7 mouse cellular contexts compared by ENCODE assay signal in genomic region chr5:105399631-105400423, GRCm38 (mm10). TPM values are rescaled to one million over a fixed set of nuclear protein-coding genes. Genes with fewer than 3 reads are reported as not detected.
DNase-seq lines count a peak whose midpoint lies in the region; ATAC-seq and TF ChIP-seq lines count a peak whose summit lies in the region.

No protein-coding gene starts in this region.

- no peak for TF ChIP-seq POLR2A in cortical plate, adult 2 months (IDR thresholded peaks at IDR 0.05; ENCODE audit: extremely low read depth, insufficient read depth, low read length)

- peak; percentile 62 for DNase-seq in gastrocnemius, adult 2 months
- peak; percentile 41 for DNase-seq in hindlimb bud, embryonic 11.5 days (ENCODE audit: extremely low spot score, low read depth, low spot score)
- DNase-seq in left cerebral cortex, adult 18-20 months (ENCODE audit: low spot score in 2 of 2) = peak; percentile 78 to 82
- peak; percentile 90 for DNase-seq in lung, postnatal 36 days
- DNase-seq in right cerebral cortex, postnatal 14 days = peak; percentile 66

- H3K27ac ChIP-seq in cortical plate, adult 2 months (ENCODE audit: insufficient read depth, low read length) = peak overlapping the region; percentile 43; the same call in 1 of the 2 replicates
- H3K27ac ChIP-seq in gastrocnemius, adult 2 months = peak overlapping the region; percentile 71

- H3K4me1 ChIP-seq in cortical plate, adult 2 months (ENCODE audit: control insufficient read depth, insufficient read depth, low read length) = no peaks in the 10 kb centered on the region

- TF ChIP-seq CTCF in cortical plate, adult 2 months (IDR thresholded peaks at IDR 0.05; ENCODE audit: extremely low read depth, insufficient read depth, low read length) = peak; percentile 45; the same call in 1 of the 2 replicates
- peak; percentile 93; the same call in 1 of the 2 replicates for TF ChIP-seq CTCF in gastrocnemius, adult 2 months (IDR thresholded peaks at IDR 0.05)

- peak overlapping the region; percentile 27 for H3K4me3 ChIP-seq in cortical plate, adult 2 months (ENCODE audit: insufficient read depth, low read length)
- H3K4me3 ChIP-seq in gastrocnemius, adult 2 months = peak overlapping the region; percentile 64

- intact Hi-C loops in gastrocnemius, adult 2 months (cut with DNase I) = no loop called here

- ATAC-seq in activated CD4-positive, CD25-positive, alpha-beta regulatory T cell, adult 4 months = peak; percentile 84

RNA-seq across cellular contexts. Expression of gene Lrrc8b, which starts 15.7 kb away (rescaled TPM):
- polyA plus RNA-seq in activated CD4-positive, CD25-positive, alpha-beta regulatory T cell, adult 4 months (2017; shearing (Covaris generic)) = 1 to 10 TPM; 1.6 to 2.3 TPM
- polyA plus RNA-seq in cortical plate, adult 2 months (2012; rRNA removed) = 57.0 and 58.2 TPM in 2 replicates
- total RNA-seq in gastrocnemius, adult 2 months (2021) = 1 to 10 TPM; 1.4 to 2.1 TPM
- total RNA-seq in left cerebral cortex, adult 18-20 months (2021) = 10 to 100 TPM; 81.7 to 86.0 TPM

Comparison
In these comparisons a context has a peak if more than half of its experiments do, and no peak if none do; other contexts are left out.
1. Peak in every context shown above with its lines: DNase-seq, ATAC-seq, H3K4me3 ChIP-seq and H3K27ac ChIP-seq.
2. RNA of gene Lrrc8b, which starts 15.7 kb away (total RNA-seq): 81.7 to 86.0 TPM in left cerebral cortex, adult 18-20 months; 1.4 to 2.1 TPM in gastrocnemius, adult 2 months; every median in the first group is over 10 times any median in the second.